9 mouse cellular contexts compared by ENCODE assay signal in genomic region chr2:120134453-120135075, GRCm38 (mm10). TPM values are rescaled to one million over a fixed set of nuclear protein-coding genes. Genes with fewer than 3 reads are reported as not detected.
DNase-seq lines count a peak whose midpoint lies in the region; ATAC-seq and TF ChIP-seq lines count a peak whose summit lies in the region.
"Had no signal": no experiment of that assay in that cellular context is flagged by ENCODE, and none has a peak within 500 bp of the region (broad histone marks: within the 10 kb centered on the region; RNA-seq: fewer than 3 reads in every experiment).

No protein-coding gene starts in this region.

- DNase-seq in left cerebral cortex, postnatal 10 days (ENCODE audit: extremely low spot score in 1 of 2, low spot score in 2 of 2): peak; percentile 20 to 42
- no peak for DNase-seq in left cerebral cortex, adult 2 months (ENCODE audit: extremely low spot score in 1 of 2, low spot score in 2 of 2)
- DNase-seq in ZHBTc4 (ENCODE audit: low read depth, low spot score): peak; percentile 12
- DNase-seq in adrenal gland, postnatal 4 days (ENCODE audit: low spot score in 2 of 2): no peak
- DNase-seq in right cerebral cortex, postnatal 36 days (ENCODE audit: low spot score in 2 of 2): no peak

- H3K27ac ChIP-seq in left cerebral cortex, adult 2 months: no peak overlapping the region
- peak overlapping the region; percentile 82 for H3K27ac ChIP-seq in heart, embryonic 15.5 days
- no peak overlapping the region for H3K27ac ChIP-seq in forebrain, embryonic 16.5 days (ENCODE audit: low read length)
- H3K27ac ChIP-seq: hindbrain, embryonic 15.5 days had no signal

- no peak overlapping the region for H3K4me3 ChIP-seq in left cerebral cortex, adult 2 months
- H3K4me3 ChIP-seq in heart, embryonic 15.5 days: no peak overlapping the region
- no peak overlapping the region for H3K4me3 ChIP-seq in forebrain, embryonic 16.5 days (replicated peaks; ENCODE audit: low read length)
- H3K4me3 ChIP-seq: hindbrain, embryonic 15.5 days had no signal

- no peak overlapping the region for H3K4me2 ChIP-seq in heart, embryonic 15.5 days
- H3K4me2 ChIP-seq in forebrain, embryonic 16.5 days (ENCODE audit: low read length): no peak overlapping the region
- H3K4me2 ChIP-seq: hindbrain, embryonic 15.5 days had no signal

- H3K27me3 ChIP-seq in heart, embryonic 15.5 days: no peaks in the 10 kb centered on the region
- no peaks in the 10 kb centered on the region for H3K27me3 ChIP-seq in forebrain, embryonic 16.5 days (replicated peaks; ENCODE audit: control insufficient read depth, insufficient read depth, low read length)
- H3K27me3 ChIP-seq: hindbrain, embryonic 15.5 days had no signal

- no peak for TF ChIP-seq CTCF in left cerebral cortex, adult 2 months (IDR thresholded peaks at IDR 0.05)

- peaks cover 9% of the 10 kb centered on the region; the same call in 1 of the 2 replicates for H3K36me3 ChIP-seq in heart, embryonic 15.5 days
- no peaks in the 10 kb centered on the region for H3K36me3 ChIP-seq in forebrain, embryonic 16.5 days (ENCODE audit: control insufficient read depth, insufficient read depth)
- H3K36me3 ChIP-seq: hindbrain, embryonic 15.5 days had no signal

- peak; percentile 65 for ATAC-seq in heart, embryonic 15.5 days (replicated peaks; ENCODE audit: insufficient number of reproducible peaks, insufficient read depth, low FRiP score, low read depth)
- ATAC-seq in megakaryocyte progenitor cell, adult 5-6 weeks (replicated peaks; ENCODE audit: poor library complexity): peak; percentile 93
- ATAC-seq in forebrain, embryonic 16.5 days: no peak

- H3K9me3 ChIP-seq in heart, embryonic 15.5 days (replicated peaks): no peaks in the 10 kb centered on the region
- no peaks in the 10 kb centered on the region for H3K9me3 ChIP-seq in forebrain, embryonic 16.5 days (ENCODE audit: control insufficient read depth, low read length)
- H3K9me3 ChIP-seq: hindbrain, embryonic 15.5 days had no signal

- intact Hi-C loops in left cerebral cortex, postnatal 10 days (cut with DNase I): no loop called here
- intact Hi-C loops in left cerebral cortex, adult 2 months (cut with DNase I): no loop called here

- peak overlapping the region; percentile 11 for H3K9ac ChIP-seq in heart, embryonic 15.5 days
- no peak overlapping the region for H3K9ac ChIP-seq in forebrain, embryonic 16.5 days (replicated peaks; ENCODE audit: low read depth, low read length)
- H3K9ac ChIP-seq: hindbrain, embryonic 15.5 days had no signal

- H3K4me1 ChIP-seq in heart, embryonic 15.5 days (replicated peaks): peaks cover 73% of the 10 kb centered on the region
- no peaks in the 10 kb centered on the region for H3K4me1 ChIP-seq in forebrain, embryonic 16.5 days (replicated peaks; ENCODE audit: control insufficient read depth, insufficient read depth, low read length)
- H3K4me1 ChIP-seq: hindbrain, embryonic 15.5 days had no signal

RNA-seq across cellular contexts. Expression of gene Ehd4, which starts 19.8 kb away (rescaled TPM):
- 10 to 100 TPM in 1 of 2 experiments, 1 to 10 TPM in 1; 9.4 to 10.7 TPM for total RNA-seq in left cerebral cortex, postnatal 10 days (2021)
- 10 to 100 TPM; 12.1 to 15.0 TPM for total RNA-seq in left cerebral cortex, adult 2 months (2021)
- polyA plus RNA-seq in heart, embryonic 15.5 days (2015; fragmentation: Nextera tagmentation; extraction: Ambion mirVana): 164 and 188 TPM in 2 replicates
- 22.8 and 24.8 TPM in 2 replicates for total RNA-seq in megakaryocyte progenitor cell, adult 5-6 weeks (2015)
- 28.6 and 30.1 TPM in 2 replicates for total RNA-seq in megakaryocyte progenitor cell, adult 5-6 weeks (2017)
- polyA plus RNA-seq in forebrain, embryonic 16.5 days (2015; fragmentation: Nextera tagmentation; extraction: Ambion mirVana): 9.7 and 11.9 TPM in 2 replicates
- 10 to 100 TPM; 46.6 to 47.0 TPM for total RNA-seq in adrenal gland, postnatal 4 days (2021)

Comparison
In these comparisons a context has a peak if more than half of its experiments do, and no peak if none do; other contexts are left out.
1. DNase-seq: peak in left cerebral cortex, postnatal 10 days (2 of 2) and ZHBTc4 (single experiment); none in left cerebral cortex, adult 2 months (0 of 2), adrenal gland, postnatal 4 days (0 of 2) and right cerebral cortex, postnatal 36 days (0 of 2).